Mouse (Mus musculus): ENCODE data around the gene F11.

F11 gene

GRCm38 (mm10) chr8:45246307-45246706 is 15.5 kb downstream of the F11 start:
- DNase-seq (ENCODE audit: low read depth, low spot score) = no peak

GRCm38 (mm10) chr8:45239363-45239762 is 22.5 kb downstream of the F11 start:
- DNase-seq (ENCODE audit: low read depth, low spot score) = no peak

GRCm38 (mm10) chr8:45238282-45238681 is 23.5 kb downstream of the F11 start:
- DNase-seq (ENCODE audit: low read depth, low spot score) = no peak

GRCm38 (mm10) chr8:45236164-45236912 is 25.5 kb downstream of the F11 start:
- no peak for DNase-seq (ENCODE audit: low read depth, low spot score)

GRCm38 (mm10) chr8:45235228-45235627 is 26.6 kb downstream of the F11 start:
- no peak for DNase-seq (ENCODE audit: low read depth, low spot score)

GRCm38 (mm10) chr8:45233256-45233655 is 28.6 kb downstream of the F11 start:
- DNase-seq (ENCODE audit: low read depth, low spot score) = no peak

GRCm38 (mm10) chr8:45202476-45202875 is 59.4 kb downstream of the F11 start:
- no peak for DNase-seq (ENCODE audit: low read depth, low spot score)

- DNase-seq (ENCODE audit: low read depth, low spot score) = no peak
These were observed 60.2 kb downstream of the F11 start for GRCm38 (mm10) chr8:45201605-45202004.

GRCm38 (mm10) chr8:45197294-45197693 is 64.5 kb downstream of the F11 start:
- no peak for DNase-seq (ENCODE audit: low read depth, low spot score)

- no peak for DNase-seq (ENCODE audit: low read depth, low spot score)
These were observed 65.8 kb downstream of the F11 start for GRCm38 (mm10) chr8:45195954-45196526.

Measured in CD4-positive, CD25-positive, alpha-beta regulatory T cell, adult 2 months (primary cell).